Mouse (Mus musculus) C2C12 (cell line): ENCODE results near the gene Med16.

Source experiments
- CEBPB ChIP-seq: IDR thresholded peaks from one replicate; pipeline ENCODE4 v1.6.1; 2011; ENCODE audit warnings: low read depth, mild to moderate bottlenecking, control low read depth, moderate library complexity
- CTCF ChIP-seq: IDR thresholded peaks from one replicate; pipeline ENCODE4 v1.5.1; 2011; ENCODE audit not compliant: control insufficient read depth, insufficient read depth, insufficient read length
- FOSL1 ChIP-seq: IDR thresholded peaks from one replicate; pipeline ENCODE4 v1.8.0; 2011; ENCODE audit warnings: mild to moderate bottlenecking, low read length; ENCODE audit not compliant: poor library complexity, insufficient read depth, severe bottlenecking
- MAX ChIP-seq: IDR thresholded peaks from one replicate; pipeline ENCODE4 v1.6.1; 2011; ENCODE audit warnings: mild to moderate bottlenecking, control low read depth
- MYOD1 ChIP-seq: IDR thresholded peaks from one replicate; pipeline ENCODE4 v1.6.1; 2011; ENCODE audit warnings: low read depth; ENCODE audit not compliant: control insufficient read depth, insufficient read length
- MYOG ChIP-seq: IDR thresholded peaks from one replicate; pipeline ENCODE4 v1.6.1; 2011; ENCODE audit not compliant: control insufficient read depth, insufficient read length; ENCODE audit errors: extremely low read depth
- USF1 ChIP-seq: IDR thresholded peaks from one replicate; pipeline ENCODE4 v1.6.1; 2011; ENCODE audit warnings: low read depth, mild to moderate bottlenecking, control low read depth, moderate library complexity

GRCm38 (mm10) chr10:79855558-79856184 is 53.1 kb downstream of the Med16 start:
- TF ChIP-seq CTCF (no peak), MYOD1 (no peak), MYOG (no peak), USF1 (no peak), FOSL1 (no peak), MAX (no peak), CEBPB (no peak)
